In genomic region chr4:53145434-53146168, GRCm38 (mm10) we compare ENCODE assay signal across 15 mouse cellular contexts. TPM values are rescaled to one million over a fixed set of nuclear protein-coding genes. Genes with fewer than 3 reads are reported as not detected.
DNase-seq lines count a peak whose midpoint lies in the region; ATAC-seq and TF ChIP-seq lines count a peak whose summit lies in the region.
"Had no signal": no experiment of that assay in that cellular context is flagged by ENCODE, and none has a peak within 500 bp of the region (broad histone marks: within the 10 kb centered on the region; RNA-seq: fewer than 3 reads in every experiment).

No protein-coding gene starts in this region.

- TF ChIP-seq CTCF in liver, adult 2 months (IDR thresholded peaks at IDR 0.05; ENCODE audit: low read depth, low read length) = 0 out of 2 replicates have a peak, but pooled peaks have one; percentile 26
- peak; percentile 33; the same call in 1 of the 2 replicates for TF ChIP-seq CTCF in G1E (IDR thresholded peaks at IDR 0.05; ENCODE audit: low read depth, low read length)

- no peak for ATAC-seq in liver, embryonic 11.5 days (replicated peaks; ENCODE audit: low FRiP score)
- ATAC-seq in G1E (ENCODE audit: extremely low read depth, insufficient number of reproducible peaks, low FRiP score, poor library complexity, severe bottlenecking) = no peak
- peak; percentile 33; the same call in 1 of the 2 replicates for ATAC-seq in common myeloid progenitor, adult 5-6 weeks (replicated peaks; ENCODE audit: low read depth, poor library complexity, severe bottlenecking)
- ATAC-seq: forebrain, embryonic 14.5 days had no signal

- no peaks in the 10 kb centered on the region for H3K9me3 ChIP-seq in liver, embryonic 11.5 days (ENCODE audit: control insufficient read depth, low read length)
- no peaks in the 10 kb centered on the region for H3K9me3 ChIP-seq in G1E (replicated peaks)
- H3K9me3 ChIP-seq: heart, embryonic 15.5 days; limb, embryonic 13.5 days had no signal

- H3K27ac ChIP-seq in liver, adult 2 months (replicated peaks; ENCODE audit: insufficient read depth, low read depth, low read length) = peak overlapping the region; percentile 68; the same call in 1 of the 2 replicates
- no peak overlapping the region for H3K27ac ChIP-seq in liver, embryonic 11.5 days (ENCODE audit: low read depth, low read length)
- H3K27ac ChIP-seq: heart, embryonic 15.5 days; hindbrain, embryonic 14.5 days; limb, embryonic 13.5 days had no signal

- no peak for TF ChIP-seq POLR2A in liver, adult 2 months (IDR thresholded peaks at IDR 0.05; ENCODE audit: extremely low read depth, insufficient read depth, low read length)

- H3K27me3 ChIP-seq in liver, adult 2 months (ENCODE audit: control insufficient read depth, insufficient read depth, low read length) = no peaks in the 10 kb centered on the region
- H3K27me3 ChIP-seq in liver, embryonic 11.5 days (replicated peaks; ENCODE audit: control insufficient read depth, insufficient read depth, low read length) = no peaks in the 10 kb centered on the region
- H3K27me3 ChIP-seq in G1E (ENCODE audit: insufficient read depth, low read length) = no peaks in the 10 kb centered on the region
- H3K27me3 ChIP-seq: heart, embryonic 15.5 days; limb, embryonic 13.5 days had no signal

- peaks cover 43% of the 10 kb centered on the region for H3K4me1 ChIP-seq in liver, adult 2 months (ENCODE audit: control insufficient read depth, insufficient read depth, low read length)
- peaks cover 3% of the 10 kb centered on the region for H3K4me1 ChIP-seq in liver, embryonic 11.5 days (replicated peaks; ENCODE audit: control insufficient read depth, insufficient read depth, low read length)
- H3K4me1 ChIP-seq in G1E (ENCODE audit: insufficient read depth, low read depth, low read length) = peaks cover 59% of the 10 kb centered on the region

- peaks cover 16% of the 10 kb centered on the region; the same call in 1 of the 2 replicates for H3K79me2 ChIP-seq in liver, adult 2 months (ENCODE audit: control insufficient read depth, insufficient read depth, low read length)

- no peak overlapping the region for H3K4me3 ChIP-seq in liver, adult 2 months (ENCODE audit: insufficient read depth, low read depth, low read length)
- no peak overlapping the region for H3K4me3 ChIP-seq in liver, embryonic 11.5 days (ENCODE audit: low read depth, low read length)
- H3K4me3 ChIP-seq in G1E (ENCODE audit: low read depth, low read length) = no peak overlapping the region
- H3K4me3 ChIP-seq: heart, embryonic 15.5 days; limb, embryonic 13.5 days had no signal

- peak; percentile 59 for DNase-seq in cerebellum, adult 9-10 months
- no peak for DNase-seq in cerebellum, postnatal 36 days
- no peak for DNase-seq in liver, adult 2 months (ENCODE audit: extremely low read depth, low read depth, low spot score)
- DNase-seq in liver, embryonic 11.5 days (ENCODE audit: low spot score) = no peak
- no peak for DNase-seq in G1E (ENCODE audit: low spot score)
- DNase-seq in adrenal gland, adult (ENCODE audit: inconsistent age in 2 of 2, low spot score in 1 of 2) = no peak
- no peak for DNase-seq in frontal cortex, postnatal 36 days (ENCODE audit: low spot score in 2 of 2)
- DNase-seq: embryo, embryonic 11 days; kidney, adult 8-10 months; right cerebral cortex, adult 18-20 months had no signal

- no peak overlapping the region for H3K9ac ChIP-seq in liver, adult 2 months (ENCODE audit: low read depth, low read length)
- H3K9ac ChIP-seq in liver, embryonic 11.5 days (ENCODE audit: low read depth, low read length) = no peak overlapping the region
- H3K9ac ChIP-seq: heart, embryonic 15.5 days; hindbrain, embryonic 14.5 days; limb, embryonic 13.5 days had no signal

- peaks cover 2% of the 10 kb centered on the region; the same call in 1 of the 2 replicates for H3K36me3 ChIP-seq in liver, adult 2 months (ENCODE audit: control insufficient read depth, insufficient read depth, low read length)
- no peaks in the 10 kb centered on the region for H3K36me3 ChIP-seq in liver, embryonic 11.5 days (ENCODE audit: control insufficient read depth, insufficient read depth, low read length)
- peaks cover 54% of the 10 kb centered on the region for H3K36me3 ChIP-seq in G1E (replicated peaks)
- H3K36me3 ChIP-seq: heart, embryonic 15.5 days had no signal

- no peak overlapping the region for H3K4me2 ChIP-seq in liver, embryonic 11.5 days
- H3K4me2 ChIP-seq: heart, embryonic 15.5 days; hindbrain, embryonic 14.5 days; limb, embryonic 13.5 days had no signal

- 60% methylated on average over 12 of the region's 12 CpGs for WGBS in liver, adult 2 months
- WGBS in liver, embryonic 11.5 days = 66% methylated on average over 12 of the region's 12 CpGs

RNA-seq across cellular contexts. Expression of gene Abca1, which starts 14.1 kb away (rescaled TPM):
- 65.4 and 89.1 TPM in 2 replicates for total RNA-seq in liver, adult 2 months (2014; rRNA removed)
- polyA plus RNA-seq in liver, adult 2 months (2012; rRNA removed) = 17.1 and 21.0 TPM in 2 replicates
- polyA plus RNA-seq in liver, embryonic 11.5 days (2014; fragmentation: Nextera tagmentation; extraction: Ambion mirVana) = 16.3 and 17.5 TPM in 2 replicates
- 21.5 and 23.0 TPM in 2 replicates for total RNA-seq in G1E (2014; fragmentation: Nextera tagmentation)
- 4.6 and 4.7 TPM in 2 replicates for total RNA-seq in G1E (2017)
- 1.8 and 2.1 TPM in 2 replicates for polyA plus RNA-seq in G1E (2012)
- 7.6 and 11.4 TPM in 2 replicates for total RNA-seq in common myeloid progenitor, adult 5-6 weeks (2017)
